Mouse (Mus musculus): Measurements from ENCODE around the gene Pkn1. TPM values are rescaled to one million over a fixed set of nuclear protein-coding genes. Genes with fewer than 3 reads are reported as not detected.

Gene Pkn1
- total RNA-seq, 1 experiment = 24.7 TPM

DNA sequence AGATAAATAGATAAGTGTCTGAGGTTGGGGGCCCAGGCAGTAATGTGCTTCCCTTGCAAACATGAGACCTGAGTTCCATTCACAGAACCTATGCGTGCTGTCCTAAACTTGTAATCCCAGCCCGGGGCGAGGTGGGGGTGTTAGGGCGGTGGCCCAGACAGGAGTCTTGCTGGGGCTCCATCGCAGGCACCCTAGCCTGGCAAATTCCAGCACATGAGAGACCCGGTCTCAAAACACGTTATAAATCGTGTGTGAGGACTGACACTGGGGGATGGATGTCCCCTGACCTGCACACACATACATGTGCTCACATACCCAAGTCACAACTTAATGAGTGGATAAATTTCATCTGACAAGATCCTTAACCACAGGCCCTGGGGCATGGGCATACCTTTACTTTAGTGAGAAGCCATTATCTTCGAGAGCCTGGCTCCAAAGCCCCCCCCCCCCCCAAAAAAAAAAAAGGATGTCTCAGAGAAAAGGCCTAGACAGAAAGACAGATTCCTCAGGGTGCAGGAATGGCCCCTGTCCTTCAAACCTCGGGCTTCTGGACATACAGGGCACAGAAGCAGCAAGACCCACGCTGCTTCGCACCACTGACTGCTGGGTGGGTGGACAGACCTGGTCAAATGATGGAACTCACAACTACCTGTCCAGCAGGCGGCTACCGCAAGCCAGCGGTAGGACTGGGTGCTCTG is 77.1 kb downstream of the Pkn1 start:
- Histone ChIP-seq H3K36me3 (ENCODE audit: control insufficient read depth, insufficient read depth, low read length, poor library complexity, severe bottlenecking) (no peaks in the 10 kb centered on the region), H3K4me1 (ENCODE audit: control insufficient read depth in 2 of 2, insufficient read depth in 2 of 2, low read length in 2 of 2, poor library complexity in 1 of 2) (peaks cover 0 to 2% of the 10 kb centered on the region in 2 experiments; a peak in 1 of 4 replicates), H3K9ac (ENCODE audit: insufficient read depth, low read depth, low read length, poor library complexity, severe bottlenecking) (peak overlapping the region; percentile 44; the same call in 1 of the 2 replicates), H3K4me3 (ENCODE audit: insufficient read depth in 1 of 2, low read depth in 1 of 2, low read length in 2 of 2, poor library complexity in 1 of 2, severe bottlenecking in 1 of 2) (peak overlapping the region; percentile 45 to 63; a peak in 3 of 4 replicates), H3K27ac (ENCODE audit: insufficient read depth, low read depth, low read length, poor library complexity, severe bottlenecking) (no peak overlapping the region), H3K9me3 (ENCODE audit: control insufficient read depth, insufficient read depth, low read depth, low read length) (no peaks in the 10 kb centered on the region)
- DNase-seq (ENCODE audit: low read depth, low spot score) = no peak
- TF ChIP-seq HCFC1 (IDR thresholded peaks at IDR 0.05; ENCODE audit: borderline replicate concordance, insufficient read depth, low read length) (no peak), ZC3H11A (IDR thresholded peaks at IDR 0.05; ENCODE audit: borderline replicate concordance, low read depth, low read length) (no peak), MAFK (IDR thresholded peaks at IDR 0.05; ENCODE audit: insufficient read depth, low read depth, low read length) (no peak), ZNF384 (IDR thresholded peaks at IDR 0.05; ENCODE audit: low read depth, low read length) (no peak), CHD2 (IDR thresholded peaks at IDR 0.05; ENCODE audit: low read depth, low read length) (no peak)
- in situ Hi-C loops (cut with MboI; ENCODE audit: low sequenced_read_pairs in 2 of 2, unreplicated experiment in 2 of 2) = no loop called here

DNA sequence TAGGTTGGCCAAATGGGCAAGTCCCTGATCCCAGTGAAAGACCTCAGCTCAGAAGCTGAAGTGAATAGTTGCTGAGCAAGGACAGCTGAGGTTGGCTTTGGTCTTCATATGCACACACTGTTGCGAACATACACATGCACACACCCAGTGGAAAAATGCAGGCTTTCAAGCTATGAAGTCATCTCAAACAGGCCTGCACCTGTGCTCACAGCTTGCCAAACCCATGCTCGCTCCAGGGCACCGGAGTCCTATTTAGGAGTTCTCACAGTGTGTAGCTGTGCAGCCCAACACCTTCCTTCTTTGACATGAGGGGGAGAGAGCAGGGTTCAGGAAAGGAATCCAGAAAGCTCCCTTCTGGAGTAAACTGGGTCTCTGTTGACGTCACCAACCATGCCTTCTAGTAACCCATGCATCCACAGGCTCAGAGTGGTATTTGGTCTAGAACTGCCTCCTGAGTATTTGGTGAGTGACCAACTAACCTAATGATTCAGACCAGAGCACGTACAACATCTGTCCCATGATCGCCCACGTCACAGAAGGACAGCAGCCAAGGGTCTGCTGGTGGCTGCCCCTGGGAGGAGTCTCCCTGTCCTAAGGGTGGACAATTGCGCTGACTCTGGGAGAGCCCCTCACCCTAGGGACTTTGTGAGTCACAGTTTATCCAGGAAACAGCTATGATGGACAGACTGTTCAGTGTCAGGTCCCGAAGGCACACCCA is 79.3 kb downstream of the Pkn1 start:
- DNase-seq (ENCODE audit: low read depth, low spot score) = no peak
- Histone ChIP-seq H3K9me3 (ENCODE audit: control insufficient read depth, insufficient read depth, low read depth, low read length) (no peaks in the 10 kb centered on the region), H3K36me3 (ENCODE audit: control insufficient read depth, insufficient read depth, low read length, poor library complexity, severe bottlenecking) (no peaks in the 10 kb centered on the region), H3K9ac (ENCODE audit: insufficient read depth, low read depth, low read length, poor library complexity, severe bottlenecking) (no peak overlapping the region), H3K27ac (ENCODE audit: insufficient read depth, low read depth, low read length, poor library complexity, severe bottlenecking) (no peak overlapping the region), H3K4me1 (ENCODE audit: control insufficient read depth in 2 of 2, insufficient read depth in 2 of 2, low read length in 2 of 2, poor library complexity in 1 of 2) (peaks cover 0 to 2% of the 10 kb centered on the region in 2 experiments; a peak in 1 of 4 replicates), H3K4me3 (ENCODE audit: insufficient read depth in 1 of 2, low read depth in 1 of 2, low read length in 2 of 2, poor library complexity in 1 of 2, severe bottlenecking in 1 of 2) (no peak overlapping the region)
- no peak for TF ChIP-seq ZC3H11A (IDR thresholded peaks at IDR 0.05; ENCODE audit: borderline replicate concordance, low read depth, low read length)
- no peak for TF ChIP-seq ZNF384 (IDR thresholded peaks at IDR 0.05; ENCODE audit: low read depth, low read length)
- TF ChIP-seq CHD2 (IDR thresholded peaks at IDR 0.05; ENCODE audit: low read depth, low read length) = no peak
- no peak for TF ChIP-seq HCFC1 (IDR thresholded peaks at IDR 0.05; ENCODE audit: borderline replicate concordance, insufficient read depth, low read length)
- TF ChIP-seq MAFK (IDR thresholded peaks at IDR 0.05; ENCODE audit: insufficient read depth, low read depth, low read length) = no peak
- in situ Hi-C loops (cut with MboI; ENCODE audit: low sequenced_read_pairs in 2 of 2, unreplicated experiment in 2 of 2) = no loop called here

DNA sequence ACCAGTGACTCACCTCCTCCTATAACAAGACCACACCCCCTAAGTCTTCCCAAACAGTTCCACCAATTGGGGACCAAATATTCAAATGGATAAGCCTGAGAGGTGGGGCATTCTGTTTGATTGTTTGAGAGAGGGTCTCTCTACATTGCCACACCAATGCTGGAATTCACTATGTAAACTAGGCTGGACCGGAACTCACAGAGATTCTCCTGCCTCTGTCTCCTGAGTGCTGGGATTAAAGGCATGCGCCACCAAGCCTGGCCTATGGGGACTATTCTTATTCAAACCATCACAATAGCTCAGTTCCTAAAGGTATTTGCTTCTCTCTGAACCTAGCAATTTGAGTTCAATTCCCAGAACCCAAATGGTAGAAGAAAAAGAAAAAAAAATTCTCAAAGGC is 80.4 kb downstream of the Pkn1 start:
- DNase-seq (ENCODE audit: low read depth, low spot score) = no peak
- peaks cover 0 to 2% of the 10 kb centered on the region in 2 experiments; a peak in 1 of 4 replicates for H3K4me1 ChIP-seq (ENCODE audit: control insufficient read depth in 2 of 2, insufficient read depth in 2 of 2, low read length in 2 of 2, poor library complexity in 1 of 2)
- H3K9ac ChIP-seq (ENCODE audit: insufficient read depth, low read depth, low read length, poor library complexity, severe bottlenecking) = no peak overlapping the region
- in situ Hi-C loops (cut with MboI; ENCODE audit: low sequenced_read_pairs in 2 of 2, unreplicated experiment in 2 of 2) = no loop called here
- peaks cover 2% of the 10 kb centered on the region for H3K36me3 ChIP-seq (ENCODE audit: control insufficient read depth, insufficient read depth, low read length, poor library complexity, severe bottlenecking)
- H3K9me3 ChIP-seq (ENCODE audit: control insufficient read depth, insufficient read depth, low read depth, low read length) = no peaks in the 10 kb centered on the region
- H3K27ac ChIP-seq (ENCODE audit: insufficient read depth, low read depth, low read length, poor library complexity, severe bottlenecking) = no peak overlapping the region
- H3K4me3 ChIP-seq (ENCODE audit: insufficient read depth in 1 of 2, low read depth in 1 of 2, low read length in 2 of 2, poor library complexity in 1 of 2, severe bottlenecking in 1 of 2) = no peak overlapping the region
- TF ChIP-seq CHD2 (IDR thresholded peaks at IDR 0.05; ENCODE audit: low read depth, low read length) (no peak), HCFC1 (IDR thresholded peaks at IDR 0.05; ENCODE audit: borderline replicate concordance, insufficient read depth, low read length) (no peak), MAFK (IDR thresholded peaks at IDR 0.05; ENCODE audit: insufficient read depth, low read depth, low read length) (no peak)

DNA sequence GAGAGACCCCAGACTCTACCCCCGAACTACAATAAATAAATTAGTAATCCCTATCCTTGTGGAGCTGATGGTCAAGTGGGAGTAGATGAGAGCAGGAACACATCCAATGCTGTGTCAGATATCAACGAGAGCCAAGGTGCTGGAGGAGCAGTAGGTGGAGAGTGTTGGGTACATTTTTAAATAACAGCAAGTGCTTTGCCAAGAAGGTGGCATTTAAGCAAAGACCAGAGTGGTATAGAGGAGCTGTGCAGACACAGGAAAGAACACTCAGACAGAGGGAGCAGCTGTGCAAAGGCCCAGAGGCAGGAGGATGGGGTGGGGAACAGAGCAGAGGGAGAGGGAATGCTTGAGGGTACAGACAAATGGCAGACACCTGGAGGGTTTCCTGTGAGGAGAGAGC is 81.9 kb downstream of the Pkn1 start:
- no peak for TF ChIP-seq CHD2 (IDR thresholded peaks at IDR 0.05; ENCODE audit: low read depth, low read length)
- no peak for TF ChIP-seq ZNF384 (IDR thresholded peaks at IDR 0.05; ENCODE audit: low read depth, low read length)
- no peak for TF ChIP-seq HCFC1 (IDR thresholded peaks at IDR 0.05; ENCODE audit: borderline replicate concordance, insufficient read depth, low read length)
- H3K9ac ChIP-seq (ENCODE audit: insufficient read depth, low read depth, low read length, poor library complexity, severe bottlenecking) = no peak overlapping the region
- no peak overlapping the region for H3K4me3 ChIP-seq (ENCODE audit: insufficient read depth in 1 of 2, low read depth in 1 of 2, low read length in 2 of 2, poor library complexity in 1 of 2, severe bottlenecking in 1 of 2)
- H3K9me3 ChIP-seq (ENCODE audit: control insufficient read depth, insufficient read depth, low read depth, low read length) = no peaks in the 10 kb centered on the region
- peaks cover 9% of the 10 kb centered on the region for H3K36me3 ChIP-seq (ENCODE audit: control insufficient read depth, insufficient read depth, low read length, poor library complexity, severe bottlenecking)
- no peak overlapping the region for H3K27ac ChIP-seq (ENCODE audit: insufficient read depth, low read depth, low read length, poor library complexity, severe bottlenecking)
- no peak for DNase-seq (ENCODE audit: low read depth, low spot score)
- H3K4me1 ChIP-seq (ENCODE audit: control insufficient read depth in 2 of 2, insufficient read depth in 2 of 2, low read length in 2 of 2, poor library complexity in 1 of 2) = peaks cover 0 to 2% of the 10 kb centered on the region in 2 experiments; a peak in 1 of 4 replicates
- in situ Hi-C loops (cut with MboI; ENCODE audit: low sequenced_read_pairs in 2 of 2, unreplicated experiment in 2 of 2) = no loop called here

Measured in ES-E14 (cell line).